Mouse (Mus musculus) embryonic fibroblast, embryonic 13.5 days (primary cell): Measurements from ENCODE around the gene Prol1.

ENCODE experiments used
- CTCF ChIP-seq: IDR thresholded peaks from 2 replicates; pipeline ENCODE4 v1.5.1; 2011; ENCODE audit warnings: mild to moderate bottlenecking, control low read depth, low read length, moderate library complexity, borderline replicate concordance; ENCODE audit not compliant: insufficient read depth
- POLR2A ChIP-seq: IDR thresholded peaks from 2 replicates; pipeline ENCODE4 v1.6.1; 2011; ENCODE audit warnings: low read depth, mild to moderate bottlenecking, control low read depth, low read length, moderate library complexity

DNA sequence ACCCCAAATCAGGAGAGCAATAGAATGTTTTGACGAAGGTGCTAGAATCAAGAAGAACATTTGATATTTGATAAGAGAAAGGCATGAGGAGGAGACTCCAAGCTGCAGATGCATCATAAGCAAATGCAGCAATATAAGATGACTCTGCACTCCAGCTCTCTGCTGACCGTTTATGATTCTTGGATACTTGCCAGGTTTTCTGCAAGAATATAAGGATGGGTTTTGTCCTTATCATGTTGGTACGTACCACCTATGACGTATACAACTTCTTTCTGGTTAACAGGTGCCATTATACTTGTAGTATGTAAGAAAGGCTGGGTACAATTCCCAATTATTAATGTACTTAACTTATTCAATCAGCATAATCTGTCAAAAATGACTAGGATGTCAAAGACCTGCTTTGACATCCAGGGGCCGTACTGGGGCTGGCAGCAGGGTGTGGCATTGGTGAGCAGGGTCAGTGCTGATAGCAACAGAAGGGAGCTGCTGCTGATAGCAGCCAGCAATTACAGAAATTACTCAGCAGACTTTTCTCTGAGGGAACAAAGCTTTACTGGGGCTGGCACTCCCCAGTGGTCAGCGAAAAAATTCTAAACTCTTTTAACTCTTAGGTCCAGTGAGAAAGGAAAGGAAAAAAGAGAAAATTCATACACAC lies 53.6 kb downstream of the Prol1 start:
- TF ChIP-seq POLR2A: no peak
- no peak for TF ChIP-seq CTCF
